Mouse (Mus musculus): ENCODE results near the gene Yars2.
"Not testable (repeated sequence)": the region's sequence is repeated elsewhere in the genome, so short reads cannot be mapped to it uniquely, and the experiment has no call there.

Yars2 gene

GRCm38 (mm10) chr16:16302369-16303137, at the start of gene Yars2:
Yars2 (plus strand) TSS chr16:16302965.
- DNase-seq (ENCODE audit: low read depth, low spot score): peak; percentile 95

GRCm38 (mm10) chr16:16253326-16254074, 49.3 kb upstream of the Yars2 start:
- no peak for DNase-seq (ENCODE audit: low read depth, low spot score)

DNA sequence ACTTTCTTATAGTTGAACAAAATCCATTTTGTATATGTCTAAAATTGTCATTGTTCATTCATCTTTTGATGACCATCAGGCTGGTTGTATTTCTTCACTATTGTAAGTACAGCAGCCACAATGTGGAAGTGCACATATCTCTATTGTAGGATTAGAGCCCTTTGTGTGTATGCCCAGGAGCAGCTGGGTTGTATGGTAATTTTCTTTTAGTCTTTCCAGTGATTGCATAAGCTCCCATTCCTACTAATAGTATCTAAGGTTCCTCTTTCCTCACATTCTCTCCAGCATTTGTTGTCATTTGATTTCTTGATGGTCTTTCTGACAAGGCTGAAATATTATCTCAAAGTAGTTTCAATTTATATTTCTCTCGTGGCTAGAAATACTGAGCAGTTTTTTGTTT, 47.5 kb upstream of the Yars2 start:
- DNase-seq (ENCODE audit: low read depth, low spot score): no peak

GRCm38 (mm10) chr16:16255874-16256273, 46.9 kb upstream of the Yars2 start:
- no peak for DNase-seq (ENCODE audit: low read depth, low spot score)

DNA sequence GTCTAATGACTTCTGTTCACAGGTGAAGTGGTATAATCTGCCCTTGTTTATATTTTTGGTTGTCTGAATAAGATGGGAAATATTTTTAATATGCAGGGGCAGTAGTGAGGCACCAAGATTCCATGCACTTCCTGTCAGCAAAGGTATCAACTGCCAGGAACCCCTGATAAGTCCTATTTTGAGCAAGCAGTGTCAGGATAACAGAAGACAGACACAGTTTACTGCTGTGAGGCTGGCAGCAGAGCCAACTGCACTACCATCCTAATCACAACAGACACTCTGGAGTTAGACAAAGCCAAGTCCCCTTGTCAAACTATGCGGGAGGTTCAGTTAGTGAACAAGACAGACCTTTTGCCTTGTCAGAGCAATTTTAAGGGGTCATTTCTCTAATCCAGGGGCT, 46.1 kb upstream of the Yars2 start:
- no peak for DNase-seq (ENCODE audit: low read depth, low spot score)

DNA sequence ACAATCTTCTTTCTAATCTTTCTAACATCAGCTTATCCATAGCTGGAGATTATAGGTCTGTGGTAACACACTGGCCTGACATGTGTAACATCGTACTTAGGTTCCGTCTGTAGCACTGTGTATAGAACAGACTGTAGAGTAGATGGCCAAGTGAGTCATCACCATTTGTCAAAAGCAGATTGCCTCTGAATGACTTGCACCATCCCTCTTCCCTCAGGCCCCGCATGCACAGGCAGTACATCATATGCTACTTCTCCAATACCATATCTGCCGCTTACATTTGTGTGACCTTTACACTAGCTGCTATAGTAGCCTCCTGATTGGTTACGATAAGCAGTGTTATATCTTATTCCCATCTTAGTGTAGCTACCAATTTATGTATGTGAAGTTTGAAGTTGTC, 41.9 kb upstream of the Yars2 start:
- no peak for DNase-seq (ENCODE audit: low read depth, low spot score)

DNA sequence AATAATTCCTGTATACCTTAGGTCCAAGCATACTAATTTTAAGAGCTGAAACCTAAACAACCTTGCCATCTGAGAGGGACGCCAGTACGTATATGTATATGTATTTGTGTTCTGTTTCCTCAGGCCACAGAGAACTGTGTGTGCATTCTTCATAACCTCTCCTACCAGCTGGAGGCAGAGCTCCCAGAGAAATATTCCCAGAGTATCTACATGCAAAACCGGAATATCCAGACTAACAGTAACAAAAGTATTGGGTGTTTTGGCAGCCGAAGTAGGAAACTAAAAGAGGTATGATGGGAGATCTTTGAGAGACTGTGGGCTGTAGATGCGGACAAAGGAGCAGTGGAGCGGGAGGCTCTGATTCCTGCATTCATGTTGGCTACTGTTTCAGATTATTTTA, 41.3 kb upstream of the Yars2 start:
- DNase-seq (ENCODE audit: low read depth, low spot score): no peak

GRCm38 (mm10) chr16:16262436-16262835, 40.3 kb upstream of the Yars2 start:
- no peak for DNase-seq (ENCODE audit: low read depth, low spot score)

DNA sequence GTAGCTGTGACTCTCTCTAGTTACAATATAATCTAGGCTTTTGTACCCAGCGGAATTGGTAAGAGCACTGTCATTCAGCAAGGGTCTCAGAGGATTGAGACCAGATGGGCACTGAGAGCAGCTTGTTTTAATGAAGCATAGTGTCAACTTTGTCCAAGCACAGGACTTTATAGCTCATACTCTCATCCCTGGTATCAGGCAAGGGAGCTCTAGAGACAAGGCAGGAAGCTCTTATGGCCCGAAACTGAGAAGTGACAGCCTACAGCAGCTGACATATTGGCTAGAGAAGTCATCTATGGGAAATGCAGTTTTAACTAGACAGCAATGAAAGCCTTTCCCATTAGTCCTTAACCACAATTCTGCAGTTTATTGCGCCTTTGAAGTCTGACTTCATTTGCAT, 29.8 kb upstream of the Yars2 start:
- no peak for DNase-seq (ENCODE audit: low read depth, low spot score)

DNA sequence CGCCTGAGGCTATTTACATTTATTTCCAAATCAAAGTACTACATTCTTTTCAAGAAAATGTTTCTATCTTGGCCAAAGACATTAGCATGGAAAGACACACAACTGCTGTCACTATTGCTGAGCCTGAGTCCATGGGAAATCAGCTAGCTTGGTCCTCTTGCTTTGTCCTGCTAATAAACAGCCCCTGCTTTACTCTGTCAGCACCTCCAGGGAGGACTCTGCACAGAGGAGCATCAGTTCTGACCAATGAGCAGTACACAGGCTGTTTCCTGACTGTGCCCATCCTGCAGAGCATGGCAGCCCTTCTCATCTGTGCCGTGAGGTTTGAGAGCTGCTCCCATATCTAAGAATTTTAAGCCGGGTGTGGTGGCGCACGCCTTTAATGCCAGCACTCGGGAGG, 29.0 kb upstream of the Yars2 start:
- no peak for DNase-seq (ENCODE audit: low read depth, low spot score)

GRCm38 (mm10) chr16:16303138-16303827, 518 bp downstream of the Yars2 start:
- DNase-seq (ENCODE audit: low read depth, low spot score): peak; percentile 49

GRCm38 (mm10) chr16:16303888-16304287, 1.1 kb downstream of the Yars2 start:
- DNase-seq (ENCODE audit: low read depth, low spot score): peak; percentile 16

- no peak for DNase-seq (ENCODE audit: low read depth, low spot score)
Observed at GRCm38 (mm10) chr16:16311319-16311718, 8.6 kb downstream of the Yars2 start.

DNA sequence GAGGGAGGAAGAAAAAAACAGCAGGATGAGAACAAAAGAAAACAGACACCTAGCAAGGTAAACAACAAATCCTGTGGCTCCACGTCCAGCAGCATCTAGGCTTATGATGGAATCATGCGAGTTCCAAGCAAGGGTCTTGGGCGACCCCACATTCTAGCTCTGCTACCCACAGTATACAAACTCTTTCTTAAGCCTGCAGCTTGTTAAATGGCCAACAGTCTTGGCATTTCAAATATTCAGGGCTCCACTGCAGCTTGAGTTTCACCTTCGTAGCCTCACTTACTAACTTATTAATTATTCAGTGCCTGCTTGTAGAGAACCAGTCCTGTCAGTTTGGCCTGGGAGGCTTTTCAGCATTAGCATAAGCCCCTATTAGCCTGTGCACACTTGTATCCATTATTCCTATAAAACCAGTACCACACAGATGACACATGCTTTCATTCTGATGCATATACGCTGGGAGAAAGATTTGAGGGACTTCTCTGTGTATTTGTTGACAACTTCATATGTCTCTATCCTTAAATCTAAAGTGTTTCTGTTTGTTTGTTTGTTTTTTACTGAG, 23.1 kb downstream of the Yars2 start:
- no peak for DNase-seq (ENCODE audit: low read depth, low spot score)

DNA sequence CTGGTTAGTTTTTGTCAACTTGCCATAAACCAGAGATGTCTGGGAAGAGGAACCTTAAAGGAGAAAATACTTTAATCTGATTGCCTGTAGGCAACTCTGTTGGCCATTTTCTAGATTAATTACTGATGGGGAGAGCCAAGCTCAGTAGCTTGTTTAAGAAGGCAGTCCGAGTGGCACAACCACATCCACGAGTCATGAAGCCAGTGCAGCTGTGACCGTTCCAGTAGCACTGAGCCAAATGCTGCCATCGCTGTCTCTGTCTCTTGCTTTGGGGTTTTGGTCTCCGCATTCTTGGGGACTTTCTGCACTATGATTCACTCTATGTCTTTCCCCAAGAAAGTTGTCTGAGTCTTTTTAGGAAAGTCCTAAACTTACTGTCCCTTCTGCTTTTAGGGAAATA, 43.7 kb downstream of the Yars2 start:
- DNase-seq (ENCODE audit: low read depth, low spot score): no peak

GRCm38 (mm10) chr16:16357908-16358307, 55.1 kb downstream of the Yars2 start:
- DNase-seq (ENCODE audit: low read depth, low spot score): no peak

DNA sequence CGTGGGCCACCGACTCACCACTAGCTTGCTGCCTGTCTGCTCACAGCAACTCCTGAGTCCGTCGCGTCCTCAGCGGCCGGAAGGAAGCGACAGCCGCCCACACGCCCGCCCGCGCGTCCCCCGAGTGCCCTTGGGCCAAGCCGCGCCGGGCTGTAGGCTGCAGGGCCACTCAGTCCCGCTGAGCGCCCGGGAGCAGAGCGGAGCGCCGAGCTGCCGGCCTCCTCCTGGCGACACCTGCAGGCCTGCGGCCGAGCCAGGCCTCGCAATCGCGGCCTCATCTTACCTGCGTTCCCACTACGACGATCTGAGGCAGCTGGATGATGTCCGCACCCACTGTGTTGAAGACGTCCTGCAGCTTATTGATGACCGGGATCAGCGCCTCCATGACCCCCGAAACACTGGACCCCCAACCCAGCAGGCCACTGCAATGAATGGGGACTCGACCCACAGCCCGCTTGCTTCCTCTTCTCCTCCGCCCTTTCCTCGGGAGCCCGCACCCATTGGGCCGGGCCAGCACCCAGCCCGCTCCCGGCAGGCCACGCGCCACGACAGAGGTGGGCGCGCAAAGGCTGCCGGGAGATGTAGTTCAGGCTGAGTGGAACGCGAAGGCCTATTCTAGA, 55.8 kb downstream of the Yars2 start, which contains the start of gene Dnm1l:
Gene Dnm1l (minus strand): TSS at position 479 of the 620 bp plus-strand sequence.
- DNase-seq (ENCODE audit: low read depth, low spot score): peak; percentile 95

GRCm38 (mm10) chr16:16359101-16359482, 56.3 kb downstream of the Yars2 start:
- not testable (repeated sequence) for DNase-seq (ENCODE audit: low read depth, low spot score)
